Mouse (Mus musculus) heart, embryonic 16.5 days (tissue): Measurements from ENCODE around the gene Kcnh1. TPM values are rescaled to one million over a fixed set of nuclear protein-coding genes. Genes with fewer than 3 reads are reported as not detected.
A peak's percentile ranks its signal among the peaks of the same experiment; 100 is the strongest.

Source experiments
- ATAC-seq: fragments of 200-750 bp; cut with Nextera tagmentation; replicated peaks from 2 replicates; pipeline ENCODE4 v1.8.0; 2017; ENCODE audit warnings: moderate number of reproducible peaks; ENCODE audit not compliant: insufficient read depth, low FRiP score; ENCODE audit errors: extremely low read depth
- H3K27ac ChIP-seq: fragments of 300-500 bp; sonication (generic); 2 replicates; pipeline ENCODE4 v1.5.1; 2014; ENCODE audit warnings: mild to moderate bottlenecking, low read length, control low read depth, moderate library complexity
- H3K27me3 ChIP-seq: fragments of 300-500 bp; sonication (generic); 2 replicates; pipeline ENCODE4 v1.6.1; 2014; ENCODE audit warnings: low read length, mixed read lengths; ENCODE audit not compliant: control insufficient read depth, insufficient read depth
- H3K36me3 ChIP-seq: fragments of 300-500 bp; sonication (generic); 2 replicates; pipeline ENCODE4 v1.6.1; 2014; ENCODE audit not compliant: control insufficient read depth, insufficient read depth
- H3K4me1 ChIP-seq: fragments of 300-500 bp; sonication (generic); 2 replicates; pipeline ENCODE4 v1.6.1; 2014; ENCODE audit warnings: low read length, mixed read lengths; ENCODE audit not compliant: control insufficient read depth, insufficient read depth
- H3K4me2 ChIP-seq: fragments of 300-500 bp; sonication (generic); 2 replicates; pipeline ENCODE4 v1.6.1; 2014; ENCODE audit warnings: low read depth, mild to moderate bottlenecking, control low read depth, low read length
- H3K4me3 ChIP-seq: fragments of 300-500 bp; sonication (generic); 2 replicates; pipeline ENCODE4 v1.5.1; 2014; ENCODE audit warnings: mild to moderate bottlenecking, control low read depth, low read length
- H3K9ac ChIP-seq: fragments of 300-500 bp; sonication (generic); 2 replicates; pipeline ENCODE4 v1.6.1; 2014; ENCODE audit warnings: low read length, control low read depth
- H3K9me3 ChIP-seq: fragments of 300-500 bp; sonication (generic); replicated peaks from 2 replicates; pipeline ENCODE4 v1.6.1; 2016; ENCODE audit warnings: low read length; ENCODE audit not compliant: control insufficient read depth
- WGBS: fragments of 180-500 bp; shearing (Covaris S2); extraction: QIAGEN DNeasy Blood & Tissue Kit; methylation state at CpG from one replicate; pipeline ENCODE4 v1.1.7; 2014; 5-methylcytosine and 5-hydroxymethylcytosine counted together
- polyA plus RNA-seq: library from polyadenylated mRNA; unstranded; fragments of >200 nt; fragmentation: Nextera tagmentation; extraction: Ambion mirVana; gene quantifications from 2 replicates; pipeline ENCODE4 v1.2.1, GENCODE M21; 2015

The Kcnh1 gene
- polyA plus RNA-seq, 1 experiment from 2014 or later: 0.32 TPM

- H3K9me3 ChIP-seq: no peaks in the 10 kb centered on the region
- no peaks in the 10 kb centered on the region for H3K36me3 ChIP-seq
- no peak overlapping the region for H3K27ac ChIP-seq
- H3K4me3 ChIP-seq: no peak overlapping the region
- H3K9ac ChIP-seq: no peak overlapping the region
- no peak for ATAC-seq
- no peak overlapping the region for H3K4me2 ChIP-seq
- H3K4me1 ChIP-seq: no peaks in the 10 kb centered on the region
- WGBS: 80% methylated on average over 14 of the region's 14 CpGs
- H3K27me3 ChIP-seq: no peaks in the 10 kb centered on the region
These were observed 231.0 kb downstream of the Kcnh1 start for GRCm38 (mm10) chr1:192421377-192422166.

GRCm38 (mm10) chr1:192431423-192431822 is 240.8 kb downstream of the Kcnh1 start:
- Histone ChIP-seq H3K9ac (no peak overlapping the region), H3K4me2 (no peak overlapping the region), H3K9me3 (no peaks in the 10 kb centered on the region), H3K27ac (no peak overlapping the region), H3K27me3 (no peaks in the 10 kb centered on the region), H3K4me1 (no peaks in the 10 kb centered on the region), H3K4me3 (no peak overlapping the region), H3K36me3 (no peaks in the 10 kb centered on the region)
- ATAC-seq: no peak
- 87% methylated on average over 2 of the region's 2 CpGs for WGBS

- Histone ChIP-seq H3K36me3 (no peaks in the 10 kb centered on the region), H3K4me2 (no peak overlapping the region), H3K4me1 (no peaks in the 10 kb centered on the region), H3K27ac (no peak overlapping the region), H3K4me3 (no peak overlapping the region), H3K9ac (no peak overlapping the region), H3K27me3 (no peaks in the 10 kb centered on the region), H3K9me3 (no peaks in the 10 kb centered on the region)
- WGBS: 72% methylated on average over 2 of the region's 2 CpGs
- no peak for ATAC-seq
These were observed 244.9 kb downstream of the Kcnh1 start for GRCm38 (mm10) chr1:192435503-192435902.

- Histone ChIP-seq H3K9ac (no peak overlapping the region), H3K4me3 (no peak overlapping the region), H3K4me2 (no peak overlapping the region), H3K36me3 (no peaks in the 10 kb centered on the region), H3K9me3 (no peaks in the 10 kb centered on the region), H3K27me3 (no peaks in the 10 kb centered on the region), H3K27ac (no peak overlapping the region), H3K4me1 (peaks cover 1% of the 10 kb centered on the region; the same call in 1 of the 2 replicates)
- ATAC-seq: no peak
- 71% methylated on average over 6 of the region's 6 CpGs for WGBS
These were observed 248.7 kb downstream of the Kcnh1 start for GRCm38 (mm10) chr1:192439151-192439837.

GRCm38 (mm10) chr1:192442772-192443445 is 252.3 kb downstream of the Kcnh1 start:
- peaks cover 8% of the 10 kb centered on the region; the same call in 1 of the 2 replicates for H3K4me1 ChIP-seq
- H3K27me3 ChIP-seq: no peaks in the 10 kb centered on the region
- no peak overlapping the region for H3K27ac ChIP-seq
- H3K4me3 ChIP-seq: no peak overlapping the region
- ATAC-seq: no peak
- no peak overlapping the region for H3K4me2 ChIP-seq
- H3K9me3 ChIP-seq: no peaks in the 10 kb centered on the region
- 80% methylated on average over 5 of the region's 5 CpGs for WGBS
- H3K36me3 ChIP-seq: no peaks in the 10 kb centered on the region
- H3K9ac ChIP-seq: no peak overlapping the region

- H3K4me3 ChIP-seq: no peak overlapping the region
- H3K9me3 ChIP-seq: no peaks in the 10 kb centered on the region
- ATAC-seq: no peak
- no peaks in the 10 kb centered on the region for H3K27me3 ChIP-seq
- peak overlapping the region; percentile 33; the same call in 1 of the 2 replicates for H3K27ac ChIP-seq
- H3K36me3 ChIP-seq: no peaks in the 10 kb centered on the region
- peaks cover 8% of the 10 kb centered on the region; the same call in 1 of the 2 replicates for H3K4me1 ChIP-seq
- no peak overlapping the region for H3K9ac ChIP-seq
- H3K4me2 ChIP-seq: no peak overlapping the region
- WGBS: 68% methylated on average over 20 of the region's 20 CpGs
These were observed 253.6 kb downstream of the Kcnh1 start for GRCm38 (mm10) chr1:192443998-192444657.

GRCm38 (mm10) chr1:192444658-192445447 is 254.3 kb downstream of the Kcnh1 start:
- Histone ChIP-seq H3K4me3 (no peak overlapping the region), H3K4me2 (no peak overlapping the region), H3K9ac (no peak overlapping the region), H3K27me3 (no peaks in the 10 kb centered on the region), H3K4me1 (peaks cover 8% of the 10 kb centered on the region; the same call in 1 of the 2 replicates), H3K9me3 (no peaks in the 10 kb centered on the region), H3K27ac (no peak overlapping the region; the same call in 1 of the 2 replicates), H3K36me3 (no peaks in the 10 kb centered on the region)
- peak; percentile 66 for ATAC-seq
- 37% methylated on average over 7 of the region's 7 CpGs for WGBS

- 57% methylated on average over 5 of the region's 5 CpGs for WGBS
- Histone ChIP-seq H3K9ac (no peak overlapping the region), H3K4me3 (no peak overlapping the region), H3K4me1 (peaks cover 8% of the 10 kb centered on the region; the same call in 1 of the 2 replicates), H3K9me3 (no peaks in the 10 kb centered on the region), H3K36me3 (no peaks in the 10 kb centered on the region), H3K27me3 (no peaks in the 10 kb centered on the region), H3K4me2 (no peak overlapping the region), H3K27ac (no peak overlapping the region)
- ATAC-seq: no peak
These were observed 255.6 kb downstream of the Kcnh1 start for GRCm38 (mm10) chr1:192446158-192446557.
